ENCODE assay signal across 8 mouse cellular contexts in the genomic region with DNA sequence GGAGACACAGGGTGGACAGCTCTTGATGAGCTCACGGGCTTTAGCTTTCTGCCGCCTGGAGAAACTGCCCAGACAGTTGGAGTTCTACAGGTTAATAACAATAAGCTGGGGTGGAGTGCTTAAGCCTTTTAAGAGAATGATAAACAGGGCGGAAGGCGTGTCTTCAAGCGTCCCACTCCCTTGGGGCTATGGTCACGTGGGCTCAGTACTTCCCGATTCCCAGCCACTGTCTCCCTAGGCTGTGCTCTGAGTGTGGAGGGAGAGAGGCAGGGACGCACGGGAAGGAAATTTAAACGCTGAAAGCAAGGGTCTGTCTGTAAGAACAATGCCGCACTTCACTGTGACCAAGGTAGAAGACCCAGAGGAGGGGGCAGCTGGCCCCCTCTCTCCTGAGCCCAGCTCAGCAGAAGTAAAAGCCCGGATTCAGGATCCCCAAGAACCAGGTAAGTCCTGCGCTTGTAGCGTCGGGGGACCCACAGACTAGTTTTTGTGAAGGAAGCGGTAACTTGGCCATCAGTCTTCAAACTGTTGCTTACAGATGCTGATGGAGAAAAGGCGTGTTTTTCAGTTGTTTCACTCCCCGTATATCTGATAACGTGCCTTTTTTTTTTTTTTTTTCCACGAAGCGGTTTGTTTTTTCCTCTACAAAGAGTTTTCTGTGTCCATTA. TPM values are rescaled to one million over a fixed set of nuclear protein-coding genes. Genes with fewer than 3 reads are reported as not detected.
DNase-seq lines count a peak whose midpoint lies in the region; ATAC-seq lines count a peak whose summit lies in the region.

No protein-coding gene starts in this region.

- H3K36me3 ChIP-seq in forebrain, embryonic 12.5 days (replicated peaks) = no peaks in the 10 kb centered on the region
- no peaks in the 10 kb centered on the region for H3K36me3 ChIP-seq in limb, embryonic 11.5 days (ENCODE audit: control insufficient read depth, insufficient read depth, low read length)
- H3K36me3 ChIP-seq in midbrain, embryonic 11.5 days (ENCODE audit: control insufficient read depth, insufficient read depth, low read length) = no peaks in the 10 kb centered on the region

- peak overlapping the region; percentile 9; the same call in 1 of the 2 replicates for H3K27ac ChIP-seq in forebrain, embryonic 12.5 days
- no peak overlapping the region for H3K27ac ChIP-seq in limb, embryonic 11.5 days (replicated peaks; ENCODE audit: low read depth, low read length)
- H3K27ac ChIP-seq in midbrain, embryonic 11.5 days (ENCODE audit: low read depth, low read length) = no peak overlapping the region

- no peaks in the 10 kb centered on the region for H3K9me3 ChIP-seq in forebrain, embryonic 12.5 days
- no peaks in the 10 kb centered on the region for H3K9me3 ChIP-seq in limb, embryonic 11.5 days (ENCODE audit: control insufficient read depth, low read length)
- H3K9me3 ChIP-seq in midbrain, embryonic 11.5 days (ENCODE audit: control insufficient read depth, low read length) = no peaks in the 10 kb centered on the region

- peaks cover 8% of the 10 kb centered on the region for H3K4me1 ChIP-seq in forebrain, embryonic 12.5 days
- H3K4me1 ChIP-seq in limb, embryonic 11.5 days (ENCODE audit: control insufficient read depth, insufficient read depth, low read length) = peaks cover 3% of the 10 kb centered on the region; the same call in 1 of the 2 replicates
- H3K4me1 ChIP-seq in midbrain, embryonic 11.5 days (ENCODE audit: control insufficient read depth, insufficient read depth, low read length) = no peaks in the 10 kb centered on the region

- 2% methylated on average over 21 of the region's 21 CpGs for WGBS in forebrain, embryonic 12.5 days
- WGBS in limb, embryonic 11.5 days = 3% methylated on average over 21 of the region's 21 CpGs
- under 1% methylated on average over 21 of the region's 21 CpGs for WGBS in midbrain, embryonic 11.5 days

- peak overlapping the region; percentile 48 for H3K4me3 ChIP-seq in forebrain, embryonic 12.5 days (replicated peaks)
- H3K4me3 ChIP-seq in limb, embryonic 11.5 days (ENCODE audit: low read depth, low read length) = peak overlapping the region; percentile 36
- peak overlapping the region; percentile 38 for H3K4me3 ChIP-seq in midbrain, embryonic 11.5 days (ENCODE audit: low read depth, low read length)

- no peaks in the 10 kb centered on the region for H3K27me3 ChIP-seq in forebrain, embryonic 12.5 days
- H3K27me3 ChIP-seq in limb, embryonic 11.5 days (ENCODE audit: control insufficient read depth, insufficient read depth, low read length) = no peaks in the 10 kb centered on the region
- no peaks in the 10 kb centered on the region for H3K27me3 ChIP-seq in midbrain, embryonic 11.5 days (ENCODE audit: control insufficient read depth, insufficient read depth, low read length)

- peak overlapping the region; percentile 60 for H3K9ac ChIP-seq in forebrain, embryonic 12.5 days
- H3K9ac ChIP-seq in limb, embryonic 11.5 days (ENCODE audit: low read length) = peak overlapping the region; percentile 63; the same call in 1 of the 2 replicates
- H3K9ac ChIP-seq in midbrain, embryonic 11.5 days (ENCODE audit: low read length) = peak overlapping the region; percentile 71

- peak; percentile 68 for ATAC-seq in CD4-positive, CD25-positive, alpha-beta regulatory T cell, adult 4 months
- ATAC-seq in forebrain, embryonic 12.5 days (ENCODE audit: low FRiP score) = peak; percentile 90
- peak; percentile 75; the same call in 1 of the 2 replicates for ATAC-seq in limb, embryonic 11.5 days (ENCODE audit: insufficient number of reproducible peaks, low FRiP score, low TSS enrichment, low read depth)
- peak; percentile 94 for ATAC-seq in midbrain, embryonic 11.5 days (ENCODE audit: low FRiP score)

- peak; percentile 50 to 53 for DNase-seq in adrenal gland, adult 18-20 months (ENCODE audit: low spot score in 2 of 2)
- DNase-seq in heart, postnatal 4 days = peak; percentile 57
- peak; percentile 49 for DNase-seq in limb, embryonic 11.5 days (ENCODE audit: low spot score)
- peak; percentile 94 for DNase-seq in midbrain, embryonic 11.5 days (ENCODE audit: low spot score, missing footprints)
- DNase-seq in testis, postnatal 10 days (ENCODE audit: low spot score) = peak; percentile 62
- no peak for DNase-seq in cerebellum, adult 8-10 months

- peak overlapping the region; percentile 83 for H3K4me2 ChIP-seq in forebrain, embryonic 12.5 days
- peak overlapping the region; percentile 74 for H3K4me2 ChIP-seq in limb, embryonic 11.5 days (ENCODE audit: low read depth, severe bottlenecking)
- peak overlapping the region; percentile 79 for H3K4me2 ChIP-seq in midbrain, embryonic 11.5 days

RNA-seq across cellular contexts. Expression of a gene that starts 18.4 kb away (rescaled TPM):
- polyA plus RNA-seq in CD4-positive, CD25-positive, alpha-beta regulatory T cell, adult 4 months (2017; shearing (Covaris generic)) = not detected
- total RNA-seq in adrenal gland, adult 18-20 months (2021) = under 1 TPM in 1 of 2 experiments, not detected in 1; 0.38 TPM
- polyA plus RNA-seq in forebrain, embryonic 12.5 days (2016; fragmentation: Nextera tagmentation; extraction: Ambion mirVana) = not detected in 2 replicates
- total RNA-seq in heart, postnatal 4 days (2021) = not detected
- polyA plus RNA-seq in limb, embryonic 11.5 days (2014; fragmentation: Nextera tagmentation; extraction: Ambion mirVana) = 0.08 TPM in 1 of 2 replicates, not detected in the other
- not detected in 2 replicates for polyA plus RNA-seq in midbrain, embryonic 11.5 days (2014; fragmentation: Nextera tagmentation; extraction: Ambion mirVana)

RNA-seq across cellular contexts. Expression of a gene that starts 18.9 kb away (rescaled TPM):
- polyA plus RNA-seq in CD4-positive, CD25-positive, alpha-beta regulatory T cell, adult 4 months (2017; shearing (Covaris generic)) = 10 to 100 TPM; 51.7 to 61.2 TPM
- total RNA-seq in adrenal gland, adult 18-20 months (2021) = 10 to 100 TPM; 26.9 to 32.5 TPM
- polyA plus RNA-seq in forebrain, embryonic 12.5 days (2016; fragmentation: Nextera tagmentation; extraction: Ambion mirVana) = 17.2 and 17.6 TPM in 2 replicates
- 10 to 100 TPM; 35.5 to 36.5 TPM for total RNA-seq in heart, postnatal 4 days (2021)
- 9.7 TPM in 2 replicates for polyA plus RNA-seq in limb, embryonic 11.5 days (2014; fragmentation: Nextera tagmentation; extraction: Ambion mirVana)
- polyA plus RNA-seq in midbrain, embryonic 11.5 days (2014; fragmentation: Nextera tagmentation; extraction: Ambion mirVana) = 14.4 and 16.0 TPM in 2 replicates

RNA-seq across cellular contexts. Expression of a gene that starts 22.8 kb away (rescaled TPM):
- 100 to 1,000 TPM; 153 to 229 TPM for polyA plus RNA-seq in CD4-positive, CD25-positive, alpha-beta regulatory T cell, adult 4 months (2017; shearing (Covaris generic))
- 100 to 1,000 TPM; 109 to 149 TPM for total RNA-seq in adrenal gland, adult 18-20 months (2021)
- 152 and 157 TPM in 2 replicates for polyA plus RNA-seq in forebrain, embryonic 12.5 days (2016; fragmentation: Nextera tagmentation; extraction: Ambion mirVana)
- 10 to 100 TPM; 64.1 to 65.4 TPM for total RNA-seq in heart, postnatal 4 days (2021)
- 180 and 182 TPM in 2 replicates for polyA plus RNA-seq in limb, embryonic 11.5 days (2014; fragmentation: Nextera tagmentation; extraction: Ambion mirVana)
- polyA plus RNA-seq in midbrain, embryonic 11.5 days (2014; fragmentation: Nextera tagmentation; extraction: Ambion mirVana) = 160 and 161 TPM in 2 replicates

RNA-seq across cellular contexts. Expression of a gene that starts 25.4 kb away (rescaled TPM):
- polyA plus RNA-seq in CD4-positive, CD25-positive, alpha-beta regulatory T cell, adult 4 months (2017; shearing (Covaris generic)) = not detected
- not detected for total RNA-seq in adrenal gland, adult 18-20 months (2021)
- not detected in 2 replicates for polyA plus RNA-seq in forebrain, embryonic 12.5 days (2016; fragmentation: Nextera tagmentation; extraction: Ambion mirVana)
- total RNA-seq in heart, postnatal 4 days (2021) = not detected
- not detected in 2 replicates for polyA plus RNA-seq in limb, embryonic 11.5 days (2014; fragmentation: Nextera tagmentation; extraction: Ambion mirVana)
- not detected in 2 replicates for polyA plus RNA-seq in midbrain, embryonic 11.5 days (2014; fragmentation: Nextera tagmentation; extraction: Ambion mirVana)

RNA-seq across cellular contexts. Expression of a gene that starts 45.2 kb away (rescaled TPM):
- 10 to 100 TPM; 23.6 to 39.7 TPM for polyA plus RNA-seq in CD4-positive, CD25-positive, alpha-beta regulatory T cell, adult 4 months (2017; shearing (Covaris generic))
- total RNA-seq in adrenal gland, adult 18-20 months (2021) = 1 to 10 TPM; 5.2 to 5.9 TPM
- polyA plus RNA-seq in forebrain, embryonic 12.5 days (2016; fragmentation: Nextera tagmentation; extraction: Ambion mirVana) = 8.2 and 13.6 TPM in 2 replicates
- 1 to 10 TPM; 6.6 to 7.7 TPM for total RNA-seq in heart, postnatal 4 days (2021)
- 14.2 TPM in 2 replicates for polyA plus RNA-seq in limb, embryonic 11.5 days (2014; fragmentation: Nextera tagmentation; extraction: Ambion mirVana)
- polyA plus RNA-seq in midbrain, embryonic 11.5 days (2014; fragmentation: Nextera tagmentation; extraction: Ambion mirVana) = 8.9 and 9.3 TPM in 2 replicates
